Mouse (Mus musculus) macrophage (primary cell): ENCODE measurements around the gene Rsad2. TPM values are rescaled to one million over a fixed set of nuclear protein-coding genes. Genes with fewer than 3 reads are reported as not detected.

Source experiments
- H3K27ac ChIP-seq: fragments of 350-480 bp; formaldehyde crosslinking; 2 replicates; pipeline ENCODE4 v1.9.0; 2021
- H3K36me3 ChIP-seq: fragments of 350-480 bp; formaldehyde crosslinking; 2 replicates; pipeline ENCODE4 v1.9.0; 2021; ENCODE audit errors: inconsistent target
- H3K4me3 ChIP-seq: fragments of 350-480 bp; formaldehyde crosslinking; 2 replicates; pipeline ENCODE4 v1.9.0; 2021; ENCODE audit errors: inconsistent target
- H3K79me2 ChIP-seq: fragments of 350-480 bp; formaldehyde crosslinking; 2 replicates; pipeline ENCODE4 v1.9.0; 2021; ENCODE audit errors: inconsistent target
- WGBS: methylation state at CpG from one replicate; pipeline ENCODE4 v1.1.7; 2026; ENCODE audit warnings: inconsistent platforms; ENCODE audit not compliant: missing documents; 5-methylcytosine and 5-hydroxymethylcytosine counted together
- polyA plus RNA-seq: library from polyadenylated mRNA; stranded (reverse); fragments of 250-400 nt; gene quantifications from 3 replicates; pipeline ENCODE4 v1.2.4, GENCODE M21; 2018; ENCODE audit warnings: inconsistent platforms

The Rsad2 gene
- polyA plus RNA-seq, 1 experiment from 2014 or later: 145 TPM

- Histone ChIP-seq H3K79me2 (no peaks in the 10 kb centered on the region), H3K27ac (no peak overlapping the region)
- 92% methylated on average over 1 of the region's 1 CpGs for WGBS
These were observed 55.5 kb downstream of the Rsad2 start for GRCm38 (mm10) chr12:26400762-26401161.

DNA sequence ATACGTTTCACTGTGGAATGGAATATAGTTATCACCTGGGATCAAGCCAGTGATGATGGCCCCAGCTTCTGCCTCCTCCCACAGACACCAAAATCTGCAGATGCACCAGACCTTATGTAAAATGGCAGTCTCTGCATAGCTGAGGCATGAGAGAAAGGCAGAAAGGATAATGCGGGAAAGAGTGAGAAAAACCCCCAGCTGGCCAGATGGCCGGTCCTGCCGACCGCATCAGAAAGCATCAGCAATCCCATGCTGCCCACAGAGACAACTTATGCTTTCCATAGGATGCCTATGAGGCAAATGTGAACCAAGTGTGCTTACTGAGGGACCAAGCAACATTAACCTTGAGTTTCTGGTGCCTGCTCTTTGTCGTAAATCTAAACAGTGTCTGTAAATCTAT, 56.9 kb downstream of the Rsad2 start:
- Histone ChIP-seq H3K4me3 (no peak overlapping the region), H3K27ac (no peak overlapping the region), H3K36me3 (no peaks in the 10 kb centered on the region), H3K79me2 (no peaks in the 10 kb centered on the region)
- WGBS: 95% methylated on average over 6 of the region's 6 CpGs

More at GRCm38 (mm10) chr12:26400762-26401161, 55.5 kb downstream of the Rsad2 start:
- H3K36me3 ChIP-seq: no peaks in the 10 kb centered on the region
- H3K4me3 ChIP-seq: no peak overlapping the region

DNA sequence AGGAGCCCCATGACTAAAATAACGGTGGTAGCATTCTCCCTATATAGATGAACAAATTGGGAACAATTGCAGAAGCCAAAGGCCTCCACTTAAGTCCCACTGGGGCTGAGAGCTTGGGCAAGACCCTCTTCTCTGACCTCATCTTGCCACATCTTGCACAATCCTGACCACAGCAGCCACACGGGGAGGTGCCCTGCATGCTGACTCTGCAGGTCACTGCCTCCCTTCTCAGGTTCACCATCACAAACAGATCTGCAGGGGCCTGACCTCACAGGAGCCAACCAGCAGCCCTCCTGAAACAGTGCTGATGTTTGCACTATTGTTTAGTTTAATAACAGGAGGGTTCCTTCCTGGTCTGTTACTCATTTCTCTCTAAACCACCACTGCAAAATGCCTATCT, 57.7 kb downstream of the Rsad2 start:
- no peaks in the 10 kb centered on the region for H3K36me3 ChIP-seq
- no peaks in the 10 kb centered on the region for H3K79me2 ChIP-seq
- no peak overlapping the region for H3K27ac ChIP-seq
- H3K4me3 ChIP-seq: no peak overlapping the region
- 0% methylated on average over 2 of the region's 2 CpGs for WGBS

DNA sequence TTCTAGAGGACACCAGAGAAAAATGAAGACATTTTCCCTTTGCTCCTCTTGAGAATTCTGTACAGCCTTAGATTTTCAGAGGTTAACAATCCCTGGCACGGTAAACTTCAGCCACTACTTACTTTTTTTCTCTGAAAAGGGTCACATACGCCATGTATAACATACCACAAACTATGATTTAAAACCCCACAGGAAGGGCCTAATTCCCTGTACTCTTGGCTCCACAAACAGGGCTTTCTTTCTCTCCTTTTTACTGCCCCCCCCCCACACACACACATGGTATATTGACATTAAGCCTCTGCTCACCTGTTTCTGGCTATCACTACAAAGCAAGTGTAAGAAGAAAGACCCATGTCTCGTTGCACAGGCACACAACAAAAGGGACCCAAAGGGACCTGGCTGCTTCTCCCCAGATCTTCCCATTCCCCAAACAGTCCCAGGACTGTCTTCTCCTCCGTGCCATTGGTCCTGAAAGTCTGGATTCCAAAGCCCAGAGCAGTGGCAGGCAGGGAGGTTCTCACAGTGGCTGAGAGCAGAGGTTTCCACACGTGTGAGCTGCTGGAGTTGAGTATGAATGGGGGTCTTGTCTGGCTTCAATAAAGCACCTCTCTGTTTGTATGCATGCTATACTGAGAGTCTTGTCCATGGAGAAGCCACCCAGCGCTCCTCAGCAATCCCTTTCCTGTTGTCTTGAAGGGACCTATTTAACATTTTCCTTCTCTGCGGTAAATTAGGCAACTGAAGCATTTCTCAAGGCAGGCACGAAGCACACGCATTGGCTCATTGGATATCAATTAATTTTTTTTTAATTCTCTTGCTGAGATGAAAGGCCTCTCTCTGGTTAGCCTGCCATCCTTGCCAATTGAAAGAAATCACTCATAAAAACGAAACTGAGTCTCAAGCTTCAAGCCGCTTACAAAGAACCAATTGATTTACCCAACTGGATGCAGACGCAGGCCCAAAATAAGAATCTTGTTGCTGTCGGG, 61.5 kb downstream of the Rsad2 start:
- no peak overlapping the region for H3K4me3 ChIP-seq
- H3K79me2 ChIP-seq: no peaks in the 10 kb centered on the region
- H3K27ac ChIP-seq: no peak overlapping the region
- H3K36me3 ChIP-seq: no peaks in the 10 kb centered on the region
- WGBS: 85% methylated on average over 13 of the region's 13 CpGs

DNA sequence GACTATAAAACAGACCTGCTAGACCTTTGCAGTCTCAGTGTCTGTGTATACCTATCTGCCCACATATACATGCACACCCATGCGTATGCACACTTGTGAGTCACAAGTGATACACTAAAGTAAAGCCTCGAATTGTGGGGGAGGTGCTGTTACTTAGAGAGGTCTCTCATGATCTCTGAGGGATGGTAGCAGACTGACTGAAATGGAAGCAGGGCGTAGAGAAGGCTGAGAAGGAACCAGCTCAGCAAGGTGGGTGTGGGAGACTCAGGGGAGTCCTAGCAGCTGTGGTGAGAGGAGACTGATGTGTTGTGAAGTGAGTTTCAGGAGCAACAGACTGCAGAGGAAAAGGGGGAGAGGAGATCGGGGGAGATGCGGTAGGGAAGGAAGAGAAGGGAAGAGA, 63.0 kb downstream of the Rsad2 start:
- H3K36me3 ChIP-seq: no peaks in the 10 kb centered on the region
- H3K79me2 ChIP-seq: no peaks in the 10 kb centered on the region
- WGBS: 74% methylated on average over 5 of the region's 5 CpGs
- no peak overlapping the region for H3K27ac ChIP-seq
- no peak overlapping the region for H3K4me3 ChIP-seq

Other genes starting within 250 kb of the Rsad2 start
- gene Rnf144a, start 41.2 kb downstream of the Rsad2 start, polyA plus RNA-seq: 0.15 to 0.76 TPM (median 0.67 TPM) in 3 replicates
- 35.1 to 152 TPM (median 40.8 TPM) in 3 replicates for gene Cmpk2, start 12.8 kb upstream of the Rsad2 start, polyA plus RNA-seq